13 mouse cellular contexts compared by ENCODE assay signal in the genomic region with DNA sequence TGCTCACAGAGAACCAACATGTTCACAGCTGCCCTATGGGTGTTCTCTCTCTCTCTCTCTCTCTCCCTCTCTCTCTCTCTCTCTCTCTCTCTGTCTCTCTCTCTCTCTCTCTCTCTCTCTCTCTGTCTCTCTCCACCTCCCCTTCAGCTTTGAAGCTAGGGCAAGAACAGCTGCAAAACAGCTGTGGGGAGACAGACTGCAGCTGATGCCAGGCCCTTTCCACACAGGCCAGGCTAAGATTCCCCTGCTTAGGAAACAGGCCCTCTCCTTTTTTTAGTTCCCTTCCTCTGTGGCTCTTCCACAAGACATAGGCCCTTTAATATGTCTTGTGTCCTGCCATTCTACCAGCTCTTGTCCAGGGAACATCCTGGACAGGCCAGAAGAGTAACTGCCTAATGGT. TPM values are rescaled to one million over a fixed set of nuclear protein-coding genes. Genes with fewer than 3 reads are reported as not detected.
DNase-seq lines count a peak whose midpoint lies in the region; ATAC-seq and TF ChIP-seq lines count a peak whose summit lies in the region.
"Had no signal": no experiment of that assay in that cellular context is flagged by ENCODE, and none has a peak within 500 bp of the region (broad histone marks: within the 10 kb centered on the region; RNA-seq: fewer than 3 reads in every experiment).

No protein-coding gene starts in this region.

- no peaks in the 10 kb centered on the region for H3K27me3 ChIP-seq in kidney, adult 2 months (replicated peaks; ENCODE audit: control insufficient read depth, insufficient read depth, low read length)
- peaks cover 14% of the 10 kb centered on the region for H3K27me3 ChIP-seq in embryonic facial prominence, embryonic 13.5 days
- peaks cover 4% of the 10 kb centered on the region for H3K27me3 ChIP-seq in limb, embryonic 15.5 days

- H3K4me3 ChIP-seq in kidney, adult 2 months (ENCODE audit: insufficient read depth, low read depth, low read length) = no peak overlapping the region
- H3K4me3 ChIP-seq in embryonic facial prominence, embryonic 13.5 days = no peak overlapping the region
- no peak overlapping the region for H3K4me3 ChIP-seq in limb, embryonic 15.5 days

- TF ChIP-seq POLR2A in kidney, adult 2 months (IDR thresholded peaks at IDR 0.05; ENCODE audit: low read depth, low read length) = no peak

- H3K9ac ChIP-seq in embryonic facial prominence, embryonic 13.5 days = no peak overlapping the region
- no peak overlapping the region for H3K9ac ChIP-seq in limb, embryonic 15.5 days

- no peaks in the 10 kb centered on the region for H3K9me3 ChIP-seq in embryonic facial prominence, embryonic 13.5 days
- H3K9me3 ChIP-seq in limb, embryonic 15.5 days = no peaks in the 10 kb centered on the region

- peak overlapping the region; percentile 27 for H3K27ac ChIP-seq in kidney, adult 2 months (ENCODE audit: insufficient read depth, low read depth, low read length)
- peak overlapping the region; percentile 78 for H3K27ac ChIP-seq in embryonic facial prominence, embryonic 13.5 days
- H3K27ac ChIP-seq in limb, embryonic 15.5 days = peak overlapping the region; percentile 74
- H3K27ac ChIP-seq: macrophage had no signal

- no peaks in the 10 kb centered on the region for H3K4me1 ChIP-seq in kidney, adult 2 months (ENCODE audit: control insufficient read depth, insufficient read depth, low read length)
- peaks cover 51% of the 10 kb centered on the region for H3K4me1 ChIP-seq in embryonic facial prominence, embryonic 13.5 days
- peaks cover 42% of the 10 kb centered on the region for H3K4me1 ChIP-seq in limb, embryonic 15.5 days

- no peak for ATAC-seq in embryonic facial prominence, embryonic 13.5 days (ENCODE audit: insufficient number of reproducible peaks, insufficient read depth, low FRiP score, low TSS enrichment, low read depth)
- no peak for ATAC-seq in limb, embryonic 15.5 days (ENCODE audit: insufficient number of reproducible peaks, low FRiP score, low TSS enrichment, low read depth)

- no peaks in the 10 kb centered on the region for H3K36me3 ChIP-seq in kidney, adult 2 months (ENCODE audit: control insufficient read depth, insufficient read depth, low read length)
- no peaks in the 10 kb centered on the region for H3K36me3 ChIP-seq in embryonic facial prominence, embryonic 13.5 days
- no peaks in the 10 kb centered on the region for H3K36me3 ChIP-seq in limb, embryonic 15.5 days

- H3K4me2 ChIP-seq in embryonic facial prominence, embryonic 13.5 days = no peak overlapping the region
- no peak overlapping the region for H3K4me2 ChIP-seq in limb, embryonic 15.5 days

- no peak for DNase-seq in kidney, adult 2 months
- no peak for DNase-seq in kidney, adult 9 months
- DNase-seq in NIH3T3 (ENCODE audit: low read depth) = peak; percentile 64
- DNase-seq in layer of hippocampus, adult 8-10 months (ENCODE audit: low spot score in 2 of 2) = no peak
- DNase-seq in Muller cell, postnatal 12 days (ENCODE audit: inconsistent ontology term) = no peak
- DNase-seq: cerebellum, adult 2 months; right cerebral cortex, postnatal 25 days had no signal

- no peak for TF ChIP-seq CTCF in kidney, adult 2 months (conservative IDR thresholded peaks at IDR 0.05; ENCODE audit: insufficient read depth, insufficient read length, low read depth, low read length)

RNA-seq across cellular contexts. Expression of a gene that starts 3.7 kb away (rescaled TPM):
- polyA plus RNA-seq in kidney, adult 2 months (2012; rRNA removed) = 277 and 333 TPM in 2 replicates
- polyA plus RNA-seq in embryonic facial prominence, embryonic 13.5 days (2015; fragmentation: Nextera tagmentation; extraction: Ambion mirVana) = 121 and 154 TPM in 2 replicates
- polyA plus RNA-seq in limb, embryonic 15.5 days (2015; fragmentation: Nextera tagmentation; extraction: Ambion mirVana) = 243 and 288 TPM in 2 replicates
- 10 to 100 TPM; 15.7 to 23.0 (median 21.3) TPM for total RNA-seq in layer of hippocampus, adult 8-10 months (2022)

RNA-seq across cellular contexts. Expression of a gene that starts 20.8 kb away (rescaled TPM):
- 12.9 and 13.8 TPM in 2 replicates for polyA plus RNA-seq in kidney, adult 2 months (2012; rRNA removed)
- 83.0 and 96.2 TPM in 2 replicates for polyA plus RNA-seq in embryonic facial prominence, embryonic 13.5 days (2015; fragmentation: Nextera tagmentation; extraction: Ambion mirVana)
- 53.8 and 54.7 TPM in 2 replicates for polyA plus RNA-seq in limb, embryonic 15.5 days (2015; fragmentation: Nextera tagmentation; extraction: Ambion mirVana)
- 10 to 100 TPM in 3 of 4 experiments, 1 to 10 TPM in 1; 8.5 to 12.8 (median 11.0) TPM for total RNA-seq in layer of hippocampus, adult 8-10 months (2022)

RNA-seq across cellular contexts. Expression of a gene that starts 23.2 kb away (rescaled TPM):
- 0.11 and 0.13 TPM in 2 replicates for polyA plus RNA-seq in kidney, adult 2 months (2012; rRNA removed)
- polyA plus RNA-seq in embryonic facial prominence, embryonic 13.5 days (2015; fragmentation: Nextera tagmentation; extraction: Ambion mirVana) = 0.24 and 0.28 TPM in 2 replicates
- 0.41 and 0.97 TPM in 2 replicates for polyA plus RNA-seq in limb, embryonic 15.5 days (2015; fragmentation: Nextera tagmentation; extraction: Ambion mirVana)
- 100 to 1,000 TPM; 136 to 147 (median 141) TPM for total RNA-seq in layer of hippocampus, adult 8-10 months (2022)

RNA-seq across cellular contexts. Expression of a gene that starts 44.5 kb away (rescaled TPM):
- polyA plus RNA-seq in kidney, adult 2 months (2012; rRNA removed) = not detected in 2 replicates
- polyA plus RNA-seq in embryonic facial prominence, embryonic 13.5 days (2015; fragmentation: Nextera tagmentation; extraction: Ambion mirVana) = 0.55 TPM in 1 of 2 replicates, not detected in the other
- 12.5 and 18.3 TPM in 2 replicates for polyA plus RNA-seq in limb, embryonic 15.5 days (2015; fragmentation: Nextera tagmentation; extraction: Ambion mirVana)
- total RNA-seq in layer of hippocampus, adult 8-10 months (2022) = not detected
- total RNA-seq: left cerebral cortex, postnatal 14 days had no signal
- polyA plus RNA-seq: cerebellum, adult 2 months; heart, embryonic 14.5 days; macrophage; midbrain, postnatal 0 days had no signal

Comparison
In these comparisons a context has a peak if more than half of its experiments do, and no peak if none do; other contexts are left out.
1. H3K27ac ChIP-seq: peak in every context shown above with its lines; median percentile 78 in embryonic facial prominence, embryonic 13.5 days; 74 in limb, embryonic 15.5 days; 27 in kidney, adult 2 months.